Mouse (Mus musculus) c-Kit-positive CD71-negative TER-119-negative erythroid progenitor cells, embryonic 14.5 days (primary cell): ENCODE data around the gene Abhd14a.

Experiments
- DNase-seq: peaks from one replicate; pipeline ENCODE4 v3.0.0-alpha.2; 2013; ENCODE audit warnings: low read depth

Gene Abhd14a

DNA sequence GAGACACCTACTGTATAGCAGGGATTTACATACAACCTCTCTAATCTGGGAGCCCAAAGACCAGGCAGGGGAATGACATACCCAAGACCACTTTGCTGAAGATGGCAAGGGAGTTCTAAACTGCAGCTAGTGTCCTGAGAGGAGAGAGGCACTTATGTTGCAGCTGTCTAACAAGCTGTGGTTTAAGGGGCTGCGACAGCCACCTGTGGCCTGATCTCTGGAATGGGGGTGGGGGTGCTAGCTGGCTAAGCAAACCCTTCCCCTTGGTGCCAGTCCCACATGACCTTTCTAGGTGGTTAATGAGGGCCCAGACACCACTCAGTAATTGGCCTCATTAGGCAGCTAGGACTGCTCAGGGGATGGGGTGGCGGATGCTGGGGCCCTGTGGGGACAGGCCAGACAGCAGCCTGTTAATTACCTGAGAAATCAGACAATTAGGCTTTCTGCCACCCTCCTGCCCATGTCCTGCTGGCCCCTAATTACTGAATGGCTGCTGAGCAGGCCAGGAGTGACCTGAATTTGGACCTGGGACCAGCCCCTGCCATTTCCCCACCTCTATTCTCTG lies 37.3 kb downstream of the Abhd14a start:
- no peak for DNase-seq

DNA sequence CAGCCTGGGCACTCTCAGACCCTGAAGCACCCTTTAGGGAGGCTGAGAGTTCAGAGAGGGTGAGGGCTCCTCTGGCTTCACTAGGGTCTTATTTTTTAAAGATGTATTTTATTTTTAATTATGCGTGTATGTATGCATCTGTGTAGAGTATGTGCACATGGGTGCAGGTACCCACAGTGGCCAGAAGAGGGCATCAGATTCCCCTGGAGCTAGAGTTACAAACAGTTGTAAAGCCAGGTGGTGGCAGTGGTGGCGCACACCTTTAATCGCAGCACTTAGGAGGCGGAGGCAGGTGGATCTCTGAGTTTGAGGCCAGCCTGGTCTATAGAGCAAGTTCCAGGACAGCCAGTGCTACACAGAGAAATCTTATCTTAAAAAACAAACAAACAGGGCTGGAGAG lies 38.4 kb downstream of the Abhd14a start:
- no peak for DNase-seq

DNA sequence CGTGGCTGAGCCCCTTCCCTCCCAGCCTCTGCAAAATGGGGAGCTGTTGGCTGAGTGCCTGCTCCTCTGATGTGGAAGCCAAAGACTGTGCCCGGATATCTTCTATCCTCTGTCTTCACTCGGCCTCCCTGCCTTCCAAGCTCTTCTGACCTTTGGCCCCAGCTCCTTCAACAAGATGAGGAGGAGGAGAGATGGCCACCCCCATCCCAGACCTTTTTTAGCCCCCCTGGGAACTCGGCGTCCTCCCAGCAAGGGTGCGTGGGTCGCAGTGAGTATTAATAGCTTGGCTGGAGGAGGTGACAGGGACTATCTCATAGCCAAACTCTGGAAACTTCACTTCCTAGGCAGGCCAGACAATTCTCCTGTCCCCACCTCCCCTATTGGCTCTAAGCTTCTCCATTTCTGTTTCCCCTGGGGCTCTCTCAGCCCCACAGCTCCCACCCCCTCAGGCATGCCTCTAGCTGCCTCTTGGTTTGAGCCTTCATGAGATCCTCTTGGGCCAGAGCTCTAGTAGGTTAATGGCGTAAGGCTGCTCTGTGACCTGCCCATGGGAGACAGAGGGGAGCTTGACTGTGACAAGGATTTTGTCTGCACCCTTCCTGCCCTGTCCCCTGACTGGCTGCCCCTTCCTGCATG lies 40.9 kb downstream of the Abhd14a start:
- no peak for DNase-seq

DNA sequence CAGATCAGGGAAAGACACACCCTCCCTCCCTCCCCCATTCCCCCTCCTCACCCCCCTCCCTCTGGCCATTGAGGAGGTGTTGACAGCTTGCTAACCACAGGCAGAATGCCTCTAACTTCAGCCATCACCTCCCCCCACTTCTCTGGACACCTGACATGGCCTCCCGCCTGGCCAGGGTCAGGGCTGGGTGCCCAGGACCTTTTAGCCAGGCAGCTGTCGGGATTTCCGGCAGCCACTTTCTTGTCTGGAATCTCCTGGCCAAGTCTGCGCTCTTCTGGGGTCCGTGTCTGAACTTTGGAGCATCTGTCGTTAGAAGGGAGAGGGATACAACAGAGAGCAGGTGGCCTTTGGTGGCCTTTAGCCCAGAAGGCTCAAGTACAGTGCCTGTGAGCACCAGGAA lies 42.2 kb downstream of the Abhd14a start:
- DNase-seq = no peak

DNA sequence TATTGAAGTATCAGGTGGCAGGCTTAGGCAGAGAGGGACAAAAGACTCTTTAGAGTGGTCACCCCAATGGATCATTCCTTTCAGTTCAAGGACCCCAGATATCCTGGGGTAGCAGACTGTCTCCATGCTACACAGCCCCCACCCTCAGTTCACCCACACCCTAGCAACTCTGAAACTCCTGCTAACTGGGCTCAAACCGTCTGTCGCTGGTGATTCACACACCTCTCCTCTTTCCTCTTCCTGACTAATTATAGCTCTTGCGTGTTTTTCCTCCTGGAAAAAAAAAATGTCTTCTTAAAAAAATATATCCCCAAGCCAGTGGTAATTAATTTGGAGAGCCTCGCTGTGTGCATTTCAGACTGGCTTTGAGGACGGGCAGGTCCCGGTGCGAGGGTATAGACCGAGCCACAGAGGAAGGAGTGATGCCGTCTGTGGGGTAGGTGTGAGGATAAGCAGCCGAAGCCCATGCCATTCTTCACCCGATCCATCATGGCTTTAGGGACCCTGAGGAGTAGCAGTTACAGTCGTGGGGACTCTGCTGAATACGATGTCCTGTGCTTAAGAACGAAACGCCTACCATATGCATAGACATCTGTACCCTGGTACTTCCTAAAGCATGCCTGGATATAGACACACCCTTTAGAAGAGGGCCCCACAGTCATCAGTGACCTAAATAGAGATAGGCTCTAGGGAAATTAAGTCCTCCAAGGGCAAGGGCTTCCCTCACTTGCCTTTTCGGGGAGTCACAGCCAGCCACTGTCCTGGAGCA lies 44.7 kb downstream of the Abhd14a start:
- no peak for DNase-seq

DNA sequence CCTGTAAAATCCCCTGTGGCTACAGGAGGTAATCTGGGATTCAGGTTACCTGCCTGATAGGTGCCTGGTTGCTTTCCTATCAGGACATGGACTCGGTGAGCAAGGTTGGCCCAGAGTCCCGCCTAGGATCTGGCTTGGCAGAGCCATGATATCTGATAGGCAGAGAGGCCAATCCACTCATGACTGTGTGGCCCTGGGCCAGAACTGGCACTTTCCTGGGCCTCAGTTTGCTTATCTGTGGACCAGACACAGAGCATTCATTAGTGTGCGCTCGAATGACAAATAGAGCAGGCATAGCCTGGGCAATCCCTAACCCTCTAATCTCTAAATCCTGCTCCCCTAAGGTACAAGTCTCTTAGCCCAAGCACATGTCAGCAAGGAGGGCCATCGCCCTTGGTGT lies 45.3 kb downstream of the Abhd14a start:
- DNase-seq = no peak

DNA sequence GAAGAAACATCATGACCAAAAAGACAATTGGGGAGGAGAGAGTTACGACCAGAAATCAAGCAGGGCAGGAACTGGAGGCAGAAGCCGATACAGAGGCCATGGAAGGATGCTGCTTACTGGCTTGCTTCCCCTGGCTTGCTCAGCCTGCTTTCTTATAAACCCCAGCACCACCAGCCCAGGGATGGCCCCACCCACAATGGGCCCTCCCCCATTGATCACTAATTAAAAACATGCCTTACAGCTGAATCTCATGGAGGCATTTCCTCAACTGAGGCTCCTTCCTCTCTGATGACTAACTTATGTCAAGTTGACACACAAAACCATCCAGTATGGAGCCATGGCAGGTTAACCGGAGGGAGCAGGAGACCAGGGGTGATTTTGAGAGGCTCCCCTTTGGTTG lies 47.7 kb downstream of the Abhd14a start:
- DNase-seq = no peak

DNA sequence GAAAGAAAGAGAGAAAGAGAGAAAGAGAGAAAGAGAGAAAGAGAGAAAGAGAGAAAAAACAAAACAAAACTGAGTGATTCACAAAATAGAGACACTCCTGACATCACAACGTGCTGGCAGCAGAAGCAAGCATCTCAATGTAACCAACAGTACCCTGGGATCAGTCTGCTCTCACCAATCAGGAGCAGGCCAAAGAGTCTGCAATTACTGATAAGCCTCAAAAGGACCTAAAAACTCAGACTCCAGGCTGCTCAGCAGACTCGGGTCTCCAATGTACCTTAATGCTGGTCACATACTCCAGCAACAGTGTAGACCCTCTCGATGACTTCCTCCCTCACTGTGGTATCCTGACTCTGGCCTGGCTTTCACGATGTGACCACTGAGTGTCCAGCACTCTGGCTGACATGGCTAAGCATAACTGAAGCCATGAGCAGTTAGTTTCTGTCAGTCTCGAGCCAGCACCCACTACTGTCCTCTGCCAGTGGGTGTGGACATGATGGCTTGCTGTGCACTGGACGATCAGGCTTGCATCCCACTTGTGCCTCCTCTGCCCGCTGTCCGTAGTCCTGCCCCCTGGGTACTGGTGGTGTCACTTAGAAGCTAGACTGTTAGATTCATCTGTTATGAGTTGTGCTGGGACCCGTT lies 48.7 kb downstream of the Abhd14a start:
- no peak for DNase-seq

DNA sequence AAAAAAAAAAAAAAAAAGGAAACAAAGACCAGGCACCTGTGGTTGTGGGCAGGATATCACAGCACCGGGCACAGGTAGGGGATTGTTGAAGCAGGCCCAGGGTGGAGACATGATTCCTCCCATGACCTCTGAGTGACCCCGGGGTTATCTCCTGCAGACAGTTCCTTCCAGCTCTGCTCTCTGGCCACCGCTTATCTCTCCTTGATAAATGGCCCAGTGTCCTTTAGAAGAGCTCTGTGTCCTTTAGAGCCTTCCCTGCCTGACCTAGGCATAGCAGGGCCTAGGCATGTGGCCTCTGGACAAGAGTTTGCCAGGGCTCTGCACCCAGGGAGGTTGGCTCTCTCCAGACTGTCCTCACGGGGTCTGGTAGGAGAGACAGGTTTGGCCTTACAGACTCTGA lies 49.7 kb downstream of the Abhd14a start:
- no peak for DNase-seq

DNA sequence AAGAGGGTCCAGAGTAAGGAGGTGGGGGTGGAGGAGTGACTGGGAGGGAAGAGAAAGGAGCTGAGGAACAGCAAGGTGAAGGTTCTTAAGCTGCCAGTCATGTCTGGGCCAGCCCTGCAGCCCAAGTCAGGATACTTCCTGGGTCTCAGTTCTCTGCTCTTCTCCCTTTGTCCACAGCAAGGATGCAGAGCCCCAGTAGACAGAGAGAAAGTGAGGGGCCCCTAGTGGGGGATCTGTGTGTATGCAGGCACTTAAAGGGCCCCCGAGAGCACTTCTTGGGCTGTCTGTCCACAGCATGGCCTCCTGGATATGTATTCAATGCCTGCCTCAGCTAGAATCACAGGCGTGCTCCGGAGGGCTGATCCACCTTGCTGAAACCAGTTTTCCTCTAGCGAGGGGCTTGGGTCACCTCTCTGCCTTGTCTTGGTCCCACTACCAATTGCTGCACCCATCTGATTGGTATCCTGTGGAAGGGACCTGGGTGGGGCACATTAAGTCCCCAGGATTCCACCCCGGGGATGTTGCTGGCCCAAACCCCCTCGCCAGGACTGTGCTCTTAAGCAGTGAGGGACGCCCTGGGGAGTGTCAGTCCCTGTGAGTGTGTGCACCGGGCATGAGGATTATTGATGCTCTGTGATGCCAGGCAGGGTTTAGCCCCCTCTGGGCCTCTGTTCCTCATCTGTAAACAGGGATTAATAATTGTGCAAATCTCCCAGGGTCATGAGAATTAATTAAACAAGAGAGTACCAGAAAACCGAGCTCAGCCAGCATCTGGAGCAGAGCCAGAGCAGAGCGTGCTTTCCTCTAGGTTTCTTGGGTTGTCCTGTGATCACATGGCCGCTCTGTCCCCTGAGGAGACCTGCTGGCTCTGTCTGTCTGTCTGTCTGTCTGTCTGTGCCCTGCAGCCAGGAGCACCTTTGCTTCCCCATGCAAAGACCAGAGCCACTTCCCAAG lies 52.6 kb downstream of the Abhd14a start:
- DNase-seq = no peak

DNA sequence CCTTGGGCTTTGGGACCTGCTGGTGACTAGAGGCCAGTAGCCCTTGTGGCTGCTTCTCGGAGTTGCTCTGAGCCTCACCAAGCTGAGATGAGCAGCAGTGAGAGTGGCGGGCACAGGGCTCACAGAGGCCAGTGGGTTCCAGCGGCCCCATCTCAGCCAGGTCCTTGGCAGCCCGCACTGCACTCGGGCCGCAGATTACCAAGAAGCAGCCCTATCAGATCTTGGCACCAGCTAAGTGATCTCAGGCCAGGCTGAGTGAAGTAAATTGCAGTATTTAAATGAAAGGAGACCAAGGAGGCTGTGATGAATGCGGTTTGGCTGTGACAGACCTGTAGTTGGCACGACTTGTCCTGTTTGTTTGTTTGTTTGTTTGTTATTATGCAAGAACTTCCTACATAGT lies 53.9 kb downstream of the Abhd14a start:
- DNase-seq = no peak

DNA sequence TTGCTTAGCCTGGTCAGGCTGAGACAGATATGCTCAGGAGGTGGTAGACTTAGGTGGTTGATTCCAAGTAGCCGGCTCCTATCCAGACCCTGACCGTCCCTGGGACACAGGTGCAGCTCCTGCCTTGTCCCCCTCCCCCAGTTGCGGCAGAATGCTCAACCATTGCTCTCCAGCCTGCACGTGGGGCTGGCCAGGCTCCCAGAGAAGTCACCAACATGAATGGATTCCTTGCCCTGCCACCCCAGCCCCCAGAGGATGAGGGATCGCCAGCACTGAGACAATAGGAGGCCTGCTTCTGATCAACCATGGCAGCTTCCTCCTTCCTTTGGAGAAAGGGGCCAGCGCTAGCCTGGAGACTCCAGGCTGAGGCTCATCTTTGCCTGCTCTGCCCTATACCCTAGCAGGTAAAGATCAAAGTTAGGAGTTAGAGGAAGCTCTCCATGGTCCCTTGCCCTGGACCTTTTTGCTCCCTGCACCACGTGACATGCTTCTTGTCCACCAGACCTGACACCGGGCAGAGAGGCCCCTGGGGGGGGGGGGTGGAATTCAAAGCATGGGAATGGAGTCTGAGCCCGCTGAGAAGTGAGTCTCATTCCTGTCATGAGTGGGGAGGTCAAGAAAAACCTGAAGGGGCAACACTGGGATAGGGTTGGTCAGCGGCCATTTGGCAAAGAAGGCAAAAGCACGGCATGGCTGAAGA lies 54.5 kb downstream of the Abhd14a start:
- no peak for DNase-seq
